Mouse (Mus musculus) heart, postnatal 0 days (tissue): ENCODE measurements around the gene Pfkfb2.

ENCODE experiments used
- CTCF ChIP-seq: IDR thresholded peaks from 2 replicates; pipeline ENCODE4 v1.5.1; 2016; ENCODE audit warnings: antibody characterized with exemption, control low read depth, low read depth
- EP300 ChIP-seq: IDR thresholded peaks from 2 replicates; pipeline ENCODE4 v1.6.1; 2016; ENCODE audit warnings: antibody characterized with exemption, low read depth

- TF ChIP-seq CTCF (no peak), EP300 (0 out of 2 replicates have a peak, but pooled peaks have one; percentile 39)
Observed at GRCm38 (mm10) chr1:130699937-130700633, 29.0 kb downstream of the Pfkfb2 start.
